Mouse (Mus musculus): ENCODE measurements around the gene Cpeb3. TPM values are rescaled to one million over a fixed set of nuclear protein-coding genes. Genes with fewer than 3 reads are reported as not detected.
A peak's percentile ranks its signal among the peaks of the same experiment; 100 is the strongest.
"Not testable (repeated sequence)": the region's sequence is repeated elsewhere in the genome, so short reads cannot be mapped to it uniquely, and the experiment has no call there.

The Cpeb3 gene
- polyA plus RNA-seq, 1 experiment, result 9.1 TPM

DNA sequence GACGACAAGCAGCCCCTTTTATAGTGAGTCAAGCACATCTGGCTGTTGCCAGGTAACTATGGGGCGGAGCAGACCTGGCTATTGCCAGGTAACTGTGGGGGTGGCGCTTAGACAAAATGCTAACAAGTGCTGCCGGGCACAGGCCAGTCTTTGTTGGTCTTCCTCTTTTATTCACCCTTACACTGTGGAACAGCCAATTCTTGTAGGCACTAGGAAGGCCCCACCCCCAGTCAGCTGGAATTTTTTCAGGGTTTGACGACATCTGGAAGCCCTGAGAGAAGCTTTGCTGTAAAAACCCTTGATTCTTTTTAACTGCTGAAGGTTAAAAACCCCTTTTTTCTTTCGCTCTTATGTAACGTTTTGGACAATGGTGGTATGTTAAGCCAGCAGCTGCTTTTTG, 30.2 kb upstream of the Cpeb3 start:
- WGBS, result 36% methylated on average over 7 of the region's 7 CpGs
- Histone ChIP-seq H3K27ac (ENCODE audit: control insufficient read depth, insufficient read depth, low read depth, low read length, poor library complexity) (peak overlapping the region; percentile 89), H3K4me1 (ENCODE audit: control insufficient read depth, insufficient read depth, low read length) (peaks cover 2% of the 10 kb centered on the region; the same call in 1 of the 2 replicates), H3K4me3 (replicated peaks; ENCODE audit: control insufficient read depth, low read depth, low read length) (no peak overlapping the region)
- no peak for TF ChIP-seq POLR2A (IDR thresholded peaks at IDR 0.05; ENCODE audit: borderline replicate concordance, control insufficient read depth, low read depth, low read length)
- no peak for TF ChIP-seq CTCF (IDR thresholded peaks at IDR 0.05; ENCODE audit: control insufficient read depth, insufficient read depth, low read length)

DNA sequence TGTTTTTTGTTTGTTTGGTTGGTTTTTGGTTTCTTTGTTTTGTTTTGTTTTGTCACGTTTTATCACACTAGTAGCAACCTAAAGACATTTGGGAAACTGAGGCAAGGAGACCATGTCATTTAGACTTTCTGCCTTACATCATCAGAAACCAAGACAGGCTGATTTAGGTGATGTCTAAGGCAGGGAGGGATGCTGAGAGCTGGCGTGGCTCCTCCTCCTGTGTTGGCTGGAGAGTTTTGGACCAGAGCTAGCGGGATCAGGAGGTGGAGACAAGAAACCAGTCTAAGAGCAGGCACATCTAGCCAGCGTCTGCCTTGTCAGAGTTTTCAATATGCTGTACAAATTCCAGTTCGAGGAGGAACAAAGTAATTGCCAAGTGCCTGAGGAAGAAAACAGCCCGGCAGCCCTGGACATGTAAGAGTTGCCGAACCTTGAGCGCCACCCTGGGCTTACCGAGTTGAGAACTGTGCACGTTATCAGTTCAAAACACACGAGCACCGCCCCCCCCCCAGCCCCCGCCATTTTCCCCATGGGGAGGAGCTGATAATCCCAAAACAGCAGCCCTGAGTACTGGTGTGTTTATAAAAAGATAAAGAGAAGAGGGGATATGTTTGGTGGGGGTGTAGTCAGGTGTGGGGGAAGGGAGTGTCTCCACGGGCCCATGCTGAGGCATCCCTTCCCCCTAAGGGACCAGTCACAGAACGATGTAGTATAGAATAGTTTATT, 29.5 kb upstream of the Cpeb3 start:
- TF ChIP-seq POLR2A (IDR thresholded peaks at IDR 0.05; ENCODE audit: borderline replicate concordance, control insufficient read depth, low read depth, low read length), result no peak
- no peak for TF ChIP-seq CTCF (IDR thresholded peaks at IDR 0.05; ENCODE audit: control insufficient read depth, insufficient read depth, low read length)
- Histone ChIP-seq H3K4me3 (replicated peaks; ENCODE audit: control insufficient read depth, low read depth, low read length) (peak overlapping the region; percentile 32), H3K4me1 (ENCODE audit: control insufficient read depth, insufficient read depth, low read length) (peaks cover 3% of the 10 kb centered on the region; the same call in 1 of the 2 replicates), H3K27ac (ENCODE audit: control insufficient read depth, insufficient read depth, low read depth, low read length, poor library complexity) (peak overlapping the region; percentile 97)
- 5% methylated on average over 15 of the region's 15 CpGs for WGBS

DNA sequence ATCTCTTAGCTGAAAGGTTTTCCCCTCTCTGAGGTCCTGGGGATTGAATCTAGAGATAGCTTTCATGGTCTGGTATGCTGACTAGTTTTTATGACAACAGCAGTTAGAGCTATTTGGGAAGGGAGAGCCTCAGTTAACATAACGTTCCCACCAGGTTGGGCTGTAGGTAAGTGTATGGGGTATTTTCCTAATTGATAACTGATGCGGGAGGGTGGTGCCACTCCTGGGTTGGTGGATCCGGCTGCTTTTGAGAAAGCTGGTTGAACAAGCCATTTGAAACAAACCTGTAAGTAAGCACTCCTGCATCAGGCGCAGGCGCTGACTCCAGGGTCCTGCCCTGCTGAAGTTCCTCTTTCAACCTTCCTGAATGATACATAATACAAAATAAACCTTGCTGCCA, 28.9 kb upstream of the Cpeb3 start:
- H3K4me1 ChIP-seq (ENCODE audit: control insufficient read depth, insufficient read depth, low read length), result peaks cover 3% of the 10 kb centered on the region; the same call in 1 of the 2 replicates
- WGBS, result 22% methylated on average over 5 of the region's 5 CpGs
- H3K27ac ChIP-seq (ENCODE audit: control insufficient read depth, insufficient read depth, low read depth, low read length, poor library complexity), result peak overlapping the region; percentile 97
- no peak for TF ChIP-seq POLR2A (IDR thresholded peaks at IDR 0.05; ENCODE audit: borderline replicate concordance, control insufficient read depth, low read depth, low read length)
- no peak for TF ChIP-seq CTCF (IDR thresholded peaks at IDR 0.05; ENCODE audit: control insufficient read depth, insufficient read depth, low read length)
- no peak overlapping the region for H3K4me3 ChIP-seq (replicated peaks; ENCODE audit: control insufficient read depth, low read depth, low read length)

DNA sequence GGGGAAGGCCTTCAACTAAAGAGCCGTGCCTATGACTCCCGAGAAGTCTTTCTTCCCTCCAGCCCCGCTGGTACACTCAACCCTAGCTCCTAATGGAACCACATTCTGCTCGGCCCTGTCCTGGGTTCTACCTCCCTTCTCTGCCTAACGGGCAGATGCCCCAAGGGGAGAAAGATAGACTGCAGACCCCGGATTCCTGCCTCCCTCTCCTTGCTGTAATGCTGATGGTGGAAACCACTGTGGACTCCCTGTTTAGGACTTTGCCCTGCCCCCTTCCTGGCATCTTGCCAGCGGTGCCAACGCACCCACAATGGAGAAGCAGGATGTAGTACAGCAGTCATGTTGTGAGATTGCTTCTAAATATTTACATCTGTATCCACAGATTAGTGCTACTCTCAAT, 27.4 kb upstream of the Cpeb3 start:
- H3K4me3 ChIP-seq (replicated peaks; ENCODE audit: control insufficient read depth, low read depth, low read length), result no peak overlapping the region
- H3K4me1 ChIP-seq (ENCODE audit: control insufficient read depth, insufficient read depth, low read length), result peaks cover 3% of the 10 kb centered on the region; the same call in 1 of the 2 replicates
- WGBS, result 66% methylated on average over 8 of the region's 8 CpGs
- H3K27ac ChIP-seq (ENCODE audit: control insufficient read depth, insufficient read depth, low read depth, low read length, poor library complexity), result peak overlapping the region; percentile 21; the same call in 1 of the 2 replicates
- TF ChIP-seq POLR2A (IDR thresholded peaks at IDR 0.05; ENCODE audit: borderline replicate concordance, control insufficient read depth, low read depth, low read length) (no peak), CTCF (IDR thresholded peaks at IDR 0.05; ENCODE audit: control insufficient read depth, insufficient read depth, low read length) (no peak)

DNA sequence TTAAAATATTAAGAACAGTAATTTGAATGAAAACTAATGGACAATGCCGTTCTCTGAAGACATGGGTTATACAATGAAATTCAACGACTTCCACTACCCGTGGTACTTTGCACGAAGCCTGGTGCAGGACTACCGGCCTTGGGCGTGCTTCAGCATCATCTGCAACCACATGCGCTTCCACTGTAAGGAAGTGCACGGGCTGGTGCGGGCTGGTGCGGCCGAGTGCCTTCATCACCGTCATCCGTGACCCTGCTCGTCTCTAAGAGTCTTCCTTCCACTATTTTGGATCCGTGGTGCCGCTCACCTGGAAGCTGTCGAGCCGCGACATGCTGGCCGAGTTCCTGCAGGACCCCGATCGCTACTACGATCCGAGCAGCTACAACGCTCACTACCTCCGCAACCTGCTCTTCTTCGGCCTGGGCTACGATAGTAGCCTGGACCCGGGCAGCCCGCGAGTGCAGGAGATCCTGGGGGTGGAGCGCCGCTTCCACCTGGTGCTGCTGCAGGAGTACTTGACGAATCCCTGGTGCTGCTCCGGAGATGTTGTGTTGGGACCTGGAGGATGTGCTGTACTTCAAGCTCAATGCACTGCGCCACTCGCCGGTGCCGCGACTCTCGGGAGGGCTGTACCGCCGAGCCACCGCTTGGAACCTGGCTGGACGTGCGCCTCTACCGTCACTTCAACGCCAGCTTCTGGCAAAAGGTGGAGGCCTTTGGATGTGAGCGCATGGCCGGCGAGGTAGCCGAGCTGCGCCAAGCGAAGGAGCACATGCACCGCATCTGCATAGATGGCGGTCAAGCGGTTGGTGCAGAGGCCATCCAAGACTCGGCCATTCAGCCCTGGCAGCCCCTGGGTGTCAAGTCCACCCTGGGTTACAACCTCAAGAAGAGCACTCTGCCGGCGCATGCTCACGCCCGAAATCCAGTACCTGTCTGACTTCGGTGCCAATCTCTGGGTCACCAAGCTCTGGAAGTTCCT, 25.4 kb upstream of the Cpeb3 start:
- WGBS, result 8% methylated on average over 63 of the region's 63 CpGs
- TF ChIP-seq CTCF (IDR thresholded peaks at IDR 0.05; ENCODE audit: control insufficient read depth, insufficient read depth, low read length) (no peak), POLR2A (IDR thresholded peaks at IDR 0.05; ENCODE audit: borderline replicate concordance, control insufficient read depth, low read depth, low read length) (peak; percentile 53; the same call in 1 of the 2 replicates)
- H3K4me3 ChIP-seq (replicated peaks; ENCODE audit: control insufficient read depth, low read depth, low read length), result peak overlapping the region; percentile 90
- peak overlapping the region; percentile 78 for H3K27ac ChIP-seq (ENCODE audit: control insufficient read depth, insufficient read depth, low read depth, low read length, poor library complexity)
- peaks cover 3% of the 10 kb centered on the region; the same call in 1 of the 2 replicates for H3K4me1 ChIP-seq (ENCODE audit: control insufficient read depth, insufficient read depth, low read length)

DNA sequence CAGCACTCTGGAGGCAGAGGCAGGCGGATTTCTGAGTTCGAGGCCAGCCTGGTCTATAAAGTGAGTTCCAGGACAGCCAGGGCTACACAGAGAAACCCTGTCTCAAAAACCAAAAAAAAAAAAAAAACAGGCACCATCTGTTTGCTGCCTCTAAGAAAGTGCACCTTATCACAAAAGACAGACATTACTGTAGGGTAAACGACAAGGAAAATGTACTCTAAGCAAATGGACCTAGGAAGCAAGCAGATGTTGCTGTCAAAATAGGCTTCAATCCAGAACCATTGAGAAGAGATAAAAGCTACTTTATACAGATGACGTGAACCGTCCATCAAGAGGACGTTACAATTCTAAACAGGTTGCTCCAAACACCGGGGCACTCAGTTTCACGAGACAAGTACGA, 24.2 kb upstream of the Cpeb3 start:
- peak overlapping the region; percentile 58; the same call in 1 of the 2 replicates for H3K27ac ChIP-seq (ENCODE audit: control insufficient read depth, insufficient read depth, low read depth, low read length, poor library complexity)
- WGBS, result 62% methylated on average over 9 of the region's 9 CpGs
- H3K4me3 ChIP-seq (replicated peaks; ENCODE audit: control insufficient read depth, low read depth, low read length); H3K4me1 ChIP-seq (ENCODE audit: control insufficient read depth, insufficient read depth, low read length): not testable (repeated sequence)

DNA sequence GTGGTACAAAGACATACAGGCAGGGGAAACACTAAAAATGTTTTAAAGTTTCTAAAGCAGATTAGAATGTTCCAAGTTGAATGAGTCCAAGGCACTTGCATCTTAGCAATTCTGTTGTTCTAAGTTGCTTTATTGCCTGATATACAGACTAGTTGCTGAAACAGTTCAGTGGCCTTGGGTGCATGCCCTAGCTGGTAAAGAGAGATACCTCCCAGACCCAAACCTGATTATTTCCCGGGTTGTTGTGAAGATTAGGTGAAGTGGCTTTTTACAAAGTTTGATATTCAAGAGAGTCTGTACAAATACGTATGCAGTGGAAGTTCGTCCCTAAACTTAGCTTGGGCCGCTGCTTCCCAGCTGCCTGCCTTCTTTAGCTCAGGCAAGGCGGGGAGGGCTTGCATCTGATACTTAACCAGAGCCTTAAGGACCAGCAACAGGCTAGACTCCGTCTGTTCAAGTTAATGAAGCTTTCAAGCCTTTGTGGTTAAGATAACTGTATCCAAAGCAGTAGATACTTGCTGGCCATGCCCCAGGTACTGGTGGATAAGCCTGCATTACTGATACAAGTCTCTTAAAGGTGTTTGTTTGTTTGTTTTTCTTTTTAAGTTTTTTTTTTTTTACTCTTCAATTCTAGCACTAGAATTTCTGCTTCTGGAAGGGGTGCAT, 16.9 kb upstream of the Cpeb3 start:
- Histone ChIP-seq H3K4me3 (replicated peaks; ENCODE audit: control insufficient read depth, low read depth, low read length) (no peak overlapping the region), H3K27ac (ENCODE audit: control insufficient read depth, insufficient read depth, low read depth, low read length, poor library complexity) (no peak overlapping the region), H3K4me1 (ENCODE audit: control insufficient read depth, insufficient read depth, low read length) (no peaks in the 10 kb centered on the region)
- 61% methylated on average over 6 of the region's 6 CpGs for WGBS
- TF ChIP-seq POLR2A (IDR thresholded peaks at IDR 0.05; ENCODE audit: borderline replicate concordance, control insufficient read depth, low read depth, low read length) (no peak), CTCF (IDR thresholded peaks at IDR 0.05; ENCODE audit: control insufficient read depth, insufficient read depth, low read length) (no peak)

DNA sequence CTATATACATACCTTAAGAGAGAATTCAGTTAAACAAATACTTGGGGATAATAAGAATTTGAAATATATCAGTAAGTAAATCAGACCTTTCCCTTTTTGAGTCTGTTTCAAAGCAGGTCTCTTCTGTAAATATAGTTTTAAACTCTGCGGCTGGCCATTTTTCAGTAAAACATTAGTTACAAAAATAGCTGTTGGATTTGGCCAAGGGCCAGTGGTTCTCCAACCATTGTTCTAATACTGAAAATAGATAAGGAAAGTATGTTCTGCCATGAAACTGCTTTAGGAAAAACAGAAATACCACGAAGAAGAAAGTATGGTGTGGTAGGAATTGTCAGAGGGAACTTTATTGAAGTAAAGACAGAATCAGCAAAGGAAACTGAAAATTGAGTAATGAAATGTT, 6.3 kb upstream of the Cpeb3 start:
- 58% methylated on average over 2 of the region's 2 CpGs for WGBS
- Histone ChIP-seq H3K27ac (ENCODE audit: control insufficient read depth, insufficient read depth, low read depth, low read length, poor library complexity) (no peak overlapping the region), H3K4me3 (replicated peaks; ENCODE audit: control insufficient read depth, low read depth, low read length) (no peak overlapping the region), H3K4me1 (ENCODE audit: control insufficient read depth, insufficient read depth, low read length) (no peaks in the 10 kb centered on the region)
- no peak for TF ChIP-seq CTCF (IDR thresholded peaks at IDR 0.05; ENCODE audit: control insufficient read depth, insufficient read depth, low read length)
- TF ChIP-seq POLR2A (IDR thresholded peaks at IDR 0.05; ENCODE audit: borderline replicate concordance, control insufficient read depth, low read depth, low read length), result no peak

Measured in bone marrow, adult 2 months (tissue).